Mouse (Mus musculus) forebrain, postnatal 0 days (tissue): ENCODE measurements around the gene Kras. TPM values are rescaled to one million over a fixed set of nuclear protein-coding genes. Genes with fewer than 3 reads are reported as not detected.

ENCODE experiments used
- ATAC-seq: fragments of 200-750 bp; cut with Nextera tagmentation; 2 replicates; pipeline ENCODE4 v1.8.0; 2017; ENCODE audit warnings: mild to moderate bottlenecking, moderate library complexity
- DNase-seq: peaks from one replicate; pipeline ENCODE4 v3.0.0-alpha.2; 2015
- H3K27ac ChIP-seq: fragments of 300-500 bp; sonication (generic); 2 replicates; pipeline ENCODE4 v1.5.1; 2014; ENCODE audit warnings: low read depth, mild to moderate bottlenecking, antibody characterized with exemption, low read length, moderate library complexity, mixed read lengths
- H3K27me3 ChIP-seq: fragments of 300-500 bp; sonication (generic); 2 replicates; pipeline ENCODE4 v1.6.1; 2014; ENCODE audit warnings: mild to moderate bottlenecking, low read length, mixed read lengths; ENCODE audit not compliant: insufficient read depth
- H3K36me3 ChIP-seq: fragments of 300-500 bp; sonication (generic); 2 replicates; pipeline ENCODE4 v1.6.1; 2014; ENCODE audit warnings: mild to moderate bottlenecking, moderate library complexity; ENCODE audit not compliant: insufficient read depth
- H3K4me1 ChIP-seq: fragments of 300-500 bp; sonication (generic); 2 replicates; pipeline ENCODE4 v1.6.1; 2014; ENCODE audit warnings: antibody characterized with exemption; ENCODE audit not compliant: insufficient read depth
- H3K4me2 ChIP-seq: fragments of 300-500 bp; sonication (generic); 2 replicates; pipeline ENCODE4 v1.6.1; 2014; ENCODE audit warnings: low read depth, mild to moderate bottlenecking, moderate library complexity
- H3K4me3 ChIP-seq: fragments of 300-500 bp; sonication (generic); 2 replicates; pipeline ENCODE4 v1.5.1; 2014; ENCODE audit warnings: low read depth, low read length, mixed read lengths
- H3K9ac ChIP-seq: fragments of 300-500 bp; sonication (generic); 2 replicates; pipeline ENCODE4 v1.6.1; 2014; ENCODE audit warnings: mild to moderate bottlenecking
- H3K9me3 ChIP-seq: fragments of 300-500 bp; sonication (generic); 2 replicates; pipeline ENCODE4 v1.6.1; 2016; ENCODE audit warnings: low read length
- CTCF ChIP-seq: sonication (generic); IDR thresholded peaks from 2 replicates; pipeline ENCODE4 v1.5.1; 2016; ENCODE audit warnings: antibody characterized with exemption, control low read depth, low read depth
- WGBS: fragments of 180-500 bp; shearing (Covaris S2); extraction: QIAGEN DNeasy Blood & Tissue Kit; methylation state at CpG from one replicate; pipeline ENCODE4 v1.1.7; 2014; 5-methylcytosine and 5-hydroxymethylcytosine counted together
- polyA plus RNA-seq: library from polyadenylated mRNA; unstranded; fragments of >200 nt; fragmentation: Nextera tagmentation; extraction: Ambion mirVana; gene quantifications from 2 replicates; pipeline ENCODE4 v1.2.1, GENCODE M21; 2015
- total RNA-seq: library from RNA; depleted of rRNA; stranded (reverse); fragments of >200 nt; gene quantifications from 2 replicates; pipeline ENCODE4 v1.2.3, GENCODE M21; 2014

Kras gene
- total and polyA plus RNA-seq, 2 experiments from 2014 or later = 47.6 to 92.1 TPM

- H3K4me2 ChIP-seq = peak overlapping the region; percentile 35
- ATAC-seq (no peak), DNase-seq (no peak)
- 0 out of 2 replicates have a peak overlapping the region, but pooled peaks have one; percentile 3 for H3K9ac ChIP-seq
- peaks cover 12% of the 10 kb centered on the region for H3K4me1 ChIP-seq
- no peak overlapping the region for H3K27ac ChIP-seq
- WGBS = 63% methylated on average over 3 of the region's 3 CpGs
- no peaks in the 10 kb centered on the region for H3K27me3 ChIP-seq
- H3K9me3 ChIP-seq = no peaks in the 10 kb centered on the region
- TF ChIP-seq CTCF = no peak
- 0 out of 2 replicates have a peak overlapping the region, but pooled peaks have one; percentile 7 for H3K4me3 ChIP-seq
- H3K36me3 ChIP-seq = no peaks in the 10 kb centered on the region; the same call in 1 of the 2 replicates
These were observed 2.2 kb downstream of the Kras start for GRCm38 (mm10) chr6:145247886-145248285.

- Histone ChIP-seq H3K9ac (no peak overlapping the region), H3K4me2 (no peak overlapping the region), H3K36me3 (peaks cover under 1% of the 10 kb centered on the region), H3K4me3 (no peak overlapping the region), H3K9me3 (no peaks in the 10 kb centered on the region), H3K27me3 (no peaks in the 10 kb centered on the region), H3K27ac (no peak overlapping the region), H3K4me1 (peaks cover 12% of the 10 kb centered on the region)
- TF ChIP-seq CTCF = no peak
- 97% methylated on average over 5 of the region's 5 CpGs for WGBS
- ATAC-seq (no peak), DNase-seq (no peak)
These were observed 3.2 kb downstream of the Kras start for GRCm38 (mm10) chr6:145246841-145247240.

- H3K27ac ChIP-seq = no peak overlapping the region
- peaks cover 17% of the 10 kb centered on the region for H3K36me3 ChIP-seq
- H3K4me1 ChIP-seq = no peaks in the 10 kb centered on the region
- no peak for ATAC-seq
- no peak overlapping the region for H3K4me3 ChIP-seq
- H3K9me3 ChIP-seq = no peaks in the 10 kb centered on the region
- H3K9ac ChIP-seq = no peak overlapping the region
- peak; percentile 63 for TF ChIP-seq CTCF
- H3K27me3 ChIP-seq = no peaks in the 10 kb centered on the region
- H3K4me2 ChIP-seq = no peak overlapping the region
- DNase-seq = peak; percentile 38
- WGBS = 44% methylated on average over 1 of the region's 1 CpGs
These were observed 7.5 kb downstream of the Kras start for GRCm38 (mm10) chr6:145242521-145242920.

- Histone ChIP-seq H3K4me3 (no peak overlapping the region), H3K4me1 (no peaks in the 10 kb centered on the region), H3K36me3 (peaks cover 17% of the 10 kb centered on the region), H3K27ac (no peak overlapping the region), H3K9me3 (no peaks in the 10 kb centered on the region), H3K27me3 (no peaks in the 10 kb centered on the region), H3K4me2 (no peak overlapping the region), H3K9ac (no peak overlapping the region)
- WGBS = 86% methylated on average over 6 of the region's 6 CpGs
- no peak for TF ChIP-seq CTCF
- DNase-seq (no peak), ATAC-seq (no peak)
These were observed 9.8 kb downstream of the Kras start for GRCm38 (mm10) chr6:145240285-145240684.

GRCm38 (mm10) chr6:145237148-145237547 lies 12.9 kb downstream of the Kras start:
- WGBS = 75% methylated on average over 4 of the region's 4 CpGs
- H3K9me3 ChIP-seq = no peaks in the 10 kb centered on the region
- no peak overlapping the region for H3K4me2 ChIP-seq
- no peak overlapping the region for H3K4me3 ChIP-seq
- no peak for TF ChIP-seq CTCF
- H3K36me3 ChIP-seq = peaks cover 17% of the 10 kb centered on the region
- no peaks in the 10 kb centered on the region for H3K27me3 ChIP-seq
- no peak overlapping the region for H3K9ac ChIP-seq
- ATAC-seq (no peak), DNase-seq (no peak)
- H3K27ac ChIP-seq = no peak overlapping the region
- no peaks in the 10 kb centered on the region for H3K4me1 ChIP-seq

GRCm38 (mm10) chr6:145235367-145235766 lies 14.7 kb downstream of the Kras start:
- Histone ChIP-seq H3K4me3 (no peak overlapping the region), H3K27me3 (no peaks in the 10 kb centered on the region), H3K4me2 (no peak overlapping the region), H3K9ac (no peak overlapping the region), H3K4me1 (no peaks in the 10 kb centered on the region), H3K36me3 (peaks cover 18% of the 10 kb centered on the region), H3K9me3 (no peaks in the 10 kb centered on the region), H3K27ac (no peak overlapping the region)
- no peak for DNase-seq
- WGBS = 82% methylated on average over 6 of the region's 6 CpGs
- no peak for TF ChIP-seq CTCF
- ATAC-seq = no peak

GRCm38 (mm10) chr6:145234391-145234790 lies 15.6 kb downstream of the Kras start:
- DNase-seq (no peak), ATAC-seq (no peak)
- Histone ChIP-seq H3K36me3 (peaks cover 15% of the 10 kb centered on the region), H3K4me3 (no peak overlapping the region), H3K9me3 (no peaks in the 10 kb centered on the region), H3K27me3 (no peaks in the 10 kb centered on the region), H3K9ac (no peak overlapping the region), H3K4me2 (no peak overlapping the region), H3K27ac (no peak overlapping the region), H3K4me1 (no peaks in the 10 kb centered on the region)
- no peak for TF ChIP-seq CTCF
- 62% methylated on average over 1 of the region's 1 CpGs for WGBS
